Mouse (Mus musculus) adrenal gland, adult 8-10 months (tissue): ENCODE measurements at regions not wholly inside any gene's neighbourhood (a gene's known extent, or its start where the extent isn't known, plus 50 kb on each side); places are given as distances from the start of the nearest gene placed in this dataset.
"Not testable (repeated sequence)": the region's sequence is repeated elsewhere in the genome, so short reads cannot be mapped to it uniquely, and the experiment has no call there.

Experiments
- DNase-seq: peaks from one replicate; pipeline ENCODE4 v3.0.0; 2022

DNA sequence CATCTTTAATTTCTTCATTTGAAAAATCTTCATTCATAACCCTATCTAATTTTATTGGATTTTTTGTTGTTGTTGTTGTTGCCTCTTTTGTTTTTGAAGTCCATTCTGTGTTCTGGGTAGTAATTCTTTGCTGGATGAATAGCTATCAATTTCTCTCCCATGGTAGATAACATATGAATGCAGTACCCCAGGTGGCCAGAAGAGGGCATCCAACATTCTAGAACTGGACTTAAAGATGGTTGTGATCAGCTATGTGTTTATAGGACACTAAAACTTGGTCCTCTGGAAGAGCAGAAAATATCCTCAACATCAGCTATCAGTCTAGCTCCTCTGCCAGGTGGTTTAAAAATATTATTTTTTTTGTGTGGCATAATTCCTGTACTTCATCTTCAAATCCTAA lies 73.0 kb downstream of the Prl2c3 start:
- not testable (repeated sequence) for DNase-seq

DNA sequence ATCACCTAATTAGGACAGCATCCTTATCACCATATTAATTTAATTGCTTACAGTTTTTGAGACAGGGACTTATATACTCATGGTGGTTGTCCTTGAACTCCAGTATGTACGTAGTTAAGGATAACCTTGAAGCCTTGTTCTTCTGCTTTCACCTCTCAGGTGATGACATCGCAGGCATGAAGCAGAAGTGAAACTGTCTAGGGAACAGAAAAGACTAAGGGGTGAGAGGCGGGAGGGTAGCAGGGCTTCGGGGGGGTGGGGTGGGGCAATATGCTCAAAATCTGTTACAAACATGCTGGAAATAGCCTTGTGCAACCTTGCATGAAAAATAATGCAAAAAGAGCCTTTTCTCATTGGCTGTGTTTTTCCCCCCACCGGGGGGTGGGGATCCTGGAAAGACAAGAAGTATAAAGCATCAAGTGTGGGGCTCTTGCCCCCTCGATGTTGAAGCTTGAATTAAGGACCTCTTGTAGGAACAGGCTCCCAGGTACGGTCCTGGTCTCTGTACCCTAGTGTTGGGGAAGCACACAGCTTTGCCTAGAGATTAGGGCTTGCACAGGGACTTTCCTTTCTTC lies 81.8 kb downstream of the Prl2c3 start:
- DNase-seq = not testable (repeated sequence)

DNA sequence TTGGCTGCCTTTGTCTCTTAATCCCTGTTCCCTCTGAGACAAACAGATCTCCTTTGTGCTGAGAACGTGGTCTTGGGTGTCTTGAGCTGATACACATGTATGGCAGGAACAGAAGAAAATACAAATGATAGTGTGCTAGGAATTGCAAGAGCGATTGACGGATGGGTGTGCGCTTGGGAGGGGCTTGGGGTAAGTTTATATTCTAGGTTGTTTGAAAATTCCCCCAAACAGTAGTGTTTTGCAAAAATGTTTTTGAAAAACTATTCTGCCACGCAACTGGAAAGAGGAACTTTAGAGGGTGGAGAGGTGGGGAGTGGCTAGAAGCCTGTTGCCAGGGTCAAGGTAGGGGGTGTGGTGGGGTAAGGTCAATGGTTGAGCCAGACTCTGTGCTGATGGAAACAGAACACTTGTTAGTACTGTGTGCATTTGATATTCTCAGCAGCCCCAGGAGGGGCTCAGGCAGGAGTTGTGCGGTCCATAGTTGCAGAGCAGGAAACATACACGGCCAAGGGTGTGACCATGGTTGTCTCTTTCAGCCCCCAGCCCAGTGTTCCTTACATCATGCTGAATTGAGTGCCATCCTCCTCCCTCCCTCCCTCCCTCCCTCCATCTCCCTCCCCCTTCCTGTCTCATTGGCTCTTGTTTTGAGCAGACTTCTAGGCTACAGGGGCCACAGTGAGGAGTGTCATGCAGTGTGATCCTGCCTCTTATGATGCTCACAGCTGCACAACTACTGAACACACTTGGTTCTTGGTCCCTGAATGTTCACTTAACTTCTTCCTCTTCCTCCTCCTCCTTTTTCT lies 88.2 kb downstream of the Prl2c3 start:
- no peak for DNase-seq

DNA sequence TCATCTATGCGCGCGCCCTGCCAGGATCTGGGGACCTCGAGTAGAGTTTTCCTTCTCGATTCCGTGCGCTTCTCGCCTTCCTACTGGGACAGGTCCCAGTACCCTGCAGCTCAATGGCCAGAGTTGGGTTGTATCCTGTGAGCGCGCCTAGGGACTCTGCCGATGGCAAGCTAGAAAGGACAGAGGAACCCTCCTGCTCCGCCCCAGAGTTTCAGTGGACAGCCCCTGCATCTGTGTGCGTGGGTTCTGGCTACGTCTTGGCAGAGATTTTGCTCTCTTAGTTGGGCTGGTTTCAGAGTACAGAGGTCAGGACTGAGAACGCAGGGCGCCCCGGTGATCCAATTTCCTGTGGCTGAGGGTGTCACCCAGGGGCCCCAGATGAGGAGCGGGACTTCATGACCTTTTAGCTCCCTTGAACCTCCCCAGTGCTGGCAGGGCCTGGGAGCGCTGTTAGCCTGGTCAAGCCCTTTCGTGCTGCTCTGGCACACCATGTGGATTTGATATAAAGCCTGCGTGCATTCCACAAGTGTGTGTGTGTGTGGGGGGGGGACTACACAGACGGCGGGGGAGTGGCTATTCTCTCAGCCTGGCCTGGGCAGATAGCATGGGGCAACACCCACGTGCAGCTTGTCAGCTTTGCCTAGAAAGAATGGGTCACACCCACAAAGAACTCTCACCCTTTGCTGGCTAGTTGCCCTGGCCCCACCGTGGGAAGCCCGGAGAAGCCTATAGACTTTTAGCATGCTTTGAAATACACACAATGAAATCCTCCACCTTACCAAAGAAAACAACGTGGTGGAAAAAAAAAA lies 96.9 kb downstream of the Prl2c3 start:
- not testable (repeated sequence) for DNase-seq

DNA sequence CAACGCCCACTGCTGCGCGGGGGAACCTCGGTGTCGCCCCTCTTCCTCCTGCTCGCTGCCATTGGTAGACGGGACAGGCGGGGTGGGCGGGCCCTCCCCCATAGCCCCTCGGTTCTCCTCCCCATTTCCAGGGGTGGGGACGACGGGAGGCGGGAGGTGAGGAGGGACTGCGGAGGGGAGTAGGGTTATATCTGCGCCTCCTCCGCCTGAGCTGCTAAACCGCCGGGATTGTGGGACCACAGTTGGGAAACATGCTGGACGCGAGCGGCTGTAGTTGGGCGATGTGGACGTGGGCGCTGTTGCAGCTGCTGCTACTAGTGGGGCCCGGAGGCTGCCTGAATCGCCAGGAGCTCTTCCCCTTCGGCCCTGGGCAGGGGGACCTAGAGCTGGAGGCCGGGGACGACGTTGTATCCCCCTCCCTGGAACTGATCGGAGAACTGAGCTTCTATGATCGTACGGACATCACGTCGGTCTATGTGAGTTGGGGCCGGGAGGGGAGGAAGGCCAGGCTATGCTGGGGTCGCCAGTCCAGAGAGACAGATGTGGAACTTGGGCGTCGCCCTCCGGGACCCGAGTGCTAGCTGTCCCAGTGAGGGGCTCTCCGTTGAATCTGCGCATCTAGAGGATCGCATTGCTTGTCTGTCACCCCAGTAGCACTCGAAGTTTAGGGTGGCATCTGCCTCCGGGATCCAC lies 97.6 kb downstream of the Prl2c3 start:
- DNase-seq = peak; percentile 5

DNA sequence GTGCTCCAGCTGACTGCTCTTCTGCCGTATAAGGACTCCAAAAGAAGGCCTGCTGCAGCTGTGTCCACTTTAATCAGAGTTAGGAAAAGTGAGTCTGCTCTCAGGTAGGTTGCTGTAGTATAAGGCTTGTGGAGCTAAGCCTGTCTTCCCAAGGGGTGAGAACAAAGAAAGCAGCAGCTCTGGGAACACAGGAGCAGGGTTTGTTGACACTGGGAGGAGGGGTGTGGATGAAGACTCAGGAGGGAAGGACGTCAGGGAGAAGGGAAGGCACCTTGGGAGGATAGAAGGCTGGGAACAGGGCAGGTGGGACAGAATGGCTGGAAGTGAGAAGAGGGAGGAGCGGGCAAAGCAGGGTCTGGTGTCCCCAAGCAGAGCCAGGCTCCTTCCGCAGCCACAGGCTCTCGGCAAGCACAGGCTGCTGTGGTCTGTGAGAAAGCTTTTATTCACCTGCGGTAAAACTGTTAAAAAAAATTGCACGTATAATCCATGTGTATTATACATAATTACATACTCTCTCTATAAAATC lies 106.2 kb downstream of the Prl2c3 start:
- not testable (repeated sequence) for DNase-seq

DNA sequence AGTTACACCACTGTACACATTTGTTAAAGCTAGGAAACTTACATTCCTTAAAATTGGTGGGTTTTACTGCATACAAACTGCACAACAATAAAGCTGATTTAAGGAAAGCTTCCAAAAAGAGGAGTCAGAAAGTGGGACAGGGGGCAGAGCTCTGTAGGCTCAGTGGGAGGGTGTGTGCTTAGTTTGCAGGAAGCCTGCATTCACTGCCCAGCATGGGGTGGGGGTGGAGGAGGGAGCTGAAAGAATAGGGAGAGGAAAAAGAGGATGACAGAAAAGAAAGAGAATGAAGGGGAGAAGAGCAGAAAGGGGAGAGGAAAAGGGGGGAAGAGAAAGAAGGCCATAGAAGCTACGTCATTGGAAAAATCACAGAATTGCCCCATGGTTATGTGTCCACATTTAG lies 111.1 kb downstream of the Prl2c3 start:
- not testable (repeated sequence) for DNase-seq

DNA sequence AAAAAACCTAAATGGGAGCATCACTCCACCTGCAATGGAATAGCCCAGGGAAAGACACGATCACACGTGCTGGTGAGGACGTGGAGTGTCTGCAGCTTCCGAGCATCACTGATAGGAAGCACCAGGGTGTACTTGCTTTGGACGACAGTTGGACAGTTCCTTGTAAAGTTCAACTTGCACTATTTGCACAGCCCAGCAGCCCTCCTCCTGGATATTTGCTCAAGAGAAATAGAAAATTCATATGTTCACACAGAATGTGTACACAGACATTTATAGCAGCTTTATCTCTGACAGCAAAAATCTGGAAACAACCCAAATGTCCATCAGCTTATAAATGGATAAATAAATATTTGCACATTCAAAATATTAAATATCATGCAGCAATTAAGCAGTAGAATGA lies 111.7 kb downstream of the Prl2c3 start:
- not testable (repeated sequence) for DNase-seq

DNA sequence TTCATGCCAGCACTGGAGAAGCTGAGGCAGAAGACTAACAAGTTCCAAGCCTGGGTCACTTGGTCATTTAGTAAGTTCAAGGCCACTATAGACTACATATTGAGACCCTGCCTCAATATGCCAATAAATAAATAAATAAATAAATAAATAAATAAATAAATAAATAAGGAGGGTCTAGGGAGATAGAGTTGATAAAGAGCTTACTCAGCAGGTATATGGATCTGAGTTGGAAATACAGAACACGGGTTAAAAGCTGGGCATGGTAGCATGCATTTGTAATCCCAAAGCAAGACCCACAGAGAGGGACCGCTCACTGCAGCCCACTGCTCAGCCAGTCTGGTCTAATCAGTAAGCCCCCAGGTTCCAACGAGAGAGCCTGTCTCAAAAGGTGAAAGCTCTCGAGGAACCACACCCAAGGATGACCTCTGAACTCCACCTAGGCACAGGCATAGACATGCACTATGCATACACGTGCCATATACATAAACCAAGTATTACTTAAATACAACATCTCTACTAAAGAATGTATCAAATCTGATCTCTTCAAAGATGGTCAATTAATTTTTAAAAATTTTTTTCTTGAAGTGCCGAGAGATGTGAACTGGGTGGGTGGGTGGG lies 115.4 kb downstream of the Ero1lb start:
- not testable (repeated sequence) for DNase-seq

DNA sequence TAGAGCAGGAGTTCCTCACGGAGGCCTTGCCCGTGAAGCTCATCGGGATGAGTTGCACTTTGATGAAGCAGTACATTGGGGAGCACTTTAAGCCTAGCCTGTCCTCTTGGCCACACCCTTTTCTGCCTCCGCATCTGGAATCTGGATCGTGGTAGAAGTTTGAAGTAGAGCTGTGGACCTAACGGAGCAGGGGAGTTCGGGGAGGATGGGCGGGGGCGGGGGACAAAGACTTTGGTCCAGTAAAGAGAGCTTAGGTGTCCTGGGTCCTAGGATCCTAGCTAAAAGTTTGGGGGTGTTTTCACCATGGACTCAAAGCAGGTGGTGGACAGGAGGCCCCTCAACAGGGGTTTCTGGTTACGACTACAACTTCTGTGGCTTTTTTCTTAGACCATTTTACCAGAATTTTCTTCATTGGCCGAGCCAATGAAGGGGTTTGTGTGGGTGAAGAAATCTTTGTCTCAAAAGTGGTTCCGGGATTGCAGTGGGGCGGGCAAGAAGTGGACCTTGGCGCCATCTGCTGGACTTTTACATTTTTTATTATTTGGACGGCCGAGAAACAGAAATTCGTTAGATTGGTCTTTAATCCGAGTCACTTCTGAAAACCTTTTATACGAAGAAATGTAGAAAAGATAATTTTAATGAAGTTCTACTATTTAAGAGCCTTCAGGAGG lies 114.7 kb downstream of the Ero1lb start:
- peak; percentile 14 for DNase-seq

DNA sequence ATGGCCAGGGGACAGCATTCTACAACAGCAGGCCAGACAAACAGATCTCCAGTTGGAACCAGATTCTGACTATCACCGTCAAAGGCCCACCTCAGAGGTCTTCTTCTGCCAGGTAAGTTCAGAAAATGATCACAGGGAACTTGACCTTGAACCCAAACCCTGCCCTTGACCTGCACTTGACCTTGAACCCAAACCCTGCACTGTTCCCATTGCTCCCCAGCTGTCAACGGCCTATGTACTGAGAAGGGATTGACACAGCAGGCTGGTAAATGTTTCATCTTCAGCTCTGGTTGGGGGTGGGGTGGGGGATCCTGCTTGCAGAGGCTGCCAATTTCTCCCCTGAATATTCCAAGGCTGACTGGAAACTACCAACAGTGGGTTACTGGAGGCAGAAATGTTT lies 111.7 kb downstream of the Ero1lb start:
- no peak for DNase-seq

DNA sequence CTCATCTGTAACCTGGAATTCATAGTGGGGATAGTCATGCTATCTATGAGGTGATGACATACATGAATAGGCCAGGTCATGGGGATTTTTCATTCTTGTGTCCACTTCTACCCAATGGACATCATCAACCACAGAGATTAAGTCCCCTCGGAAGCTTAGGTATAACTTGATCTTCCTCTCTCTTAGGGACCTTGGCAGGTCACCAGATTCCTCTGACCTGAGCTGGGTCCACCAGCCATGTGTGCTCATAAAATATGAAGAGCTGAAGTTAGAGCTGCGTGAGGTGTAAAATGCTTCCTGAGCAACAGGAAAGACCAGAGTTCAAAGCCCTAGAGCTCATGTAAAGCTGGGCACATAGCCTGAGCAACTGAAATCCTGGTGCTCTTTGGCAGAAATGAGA lies 105.3 kb downstream of the Ero1lb start:
- DNase-seq = not testable (repeated sequence)

DNA sequence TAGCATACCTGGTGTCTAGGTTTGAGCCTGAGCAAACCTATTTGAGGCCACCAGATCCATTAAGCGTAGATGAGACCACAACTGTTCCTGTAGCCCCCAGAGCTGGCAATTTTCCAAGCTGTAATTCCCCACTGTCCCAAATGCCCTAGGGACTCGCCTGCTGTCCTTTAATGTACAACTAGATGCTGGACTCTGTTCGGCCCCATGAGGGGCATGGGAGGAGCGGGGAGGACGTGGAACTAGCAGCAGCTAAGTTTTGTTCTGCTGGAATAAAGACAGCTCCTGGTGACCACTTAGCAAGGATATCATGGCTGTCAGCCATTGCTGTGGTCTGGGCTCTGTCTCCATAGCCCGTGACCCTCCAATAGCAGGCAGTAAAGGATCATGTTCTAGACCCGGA lies 103.1 kb downstream of the Ero1lb start:
- not testable (repeated sequence) for DNase-seq

DNA sequence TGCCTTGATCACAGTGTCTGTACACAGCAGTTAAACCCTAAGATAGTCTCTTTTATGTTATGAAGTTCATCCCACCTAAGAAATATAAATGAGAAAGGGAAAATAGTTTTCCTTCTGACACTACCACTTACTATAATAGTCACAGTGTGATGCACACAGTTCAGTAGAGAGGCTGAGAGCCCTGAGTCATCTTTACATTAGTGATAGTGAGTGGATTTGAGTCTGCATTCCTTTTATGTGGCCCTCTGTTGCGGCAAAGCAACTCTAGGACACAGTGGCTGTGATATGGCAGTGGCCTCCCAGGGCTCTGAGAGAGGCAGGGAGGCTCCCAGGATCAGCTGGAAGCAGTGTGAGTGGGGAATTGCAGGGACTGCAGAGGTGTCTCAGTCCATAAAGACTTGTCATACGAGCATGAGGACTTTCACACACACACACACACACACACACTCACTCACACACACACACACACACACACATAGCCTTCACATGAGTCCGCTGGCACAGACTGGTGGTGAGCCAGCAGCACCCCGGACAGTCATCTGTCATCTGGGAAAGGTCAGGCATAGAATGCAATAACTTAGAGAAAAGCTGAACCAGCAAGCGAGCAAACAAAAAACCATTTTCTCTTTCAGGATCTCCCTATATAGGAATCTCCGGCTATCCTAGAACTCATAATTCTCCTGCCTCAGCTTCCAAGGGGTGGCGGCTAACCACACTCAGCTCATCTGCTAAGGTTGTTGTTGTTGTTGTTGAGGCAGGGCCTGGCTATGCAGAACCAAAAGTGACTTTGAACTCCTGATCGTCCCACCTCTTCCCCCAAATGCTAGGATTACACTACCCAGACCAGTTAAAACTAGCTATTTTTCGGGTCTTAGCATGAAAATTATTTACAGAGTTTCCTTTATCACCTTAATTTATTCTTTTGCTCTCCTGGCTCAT lies 102.3 kb downstream of the Ero1lb start:
- peak; percentile 74 for DNase-seq

DNA sequence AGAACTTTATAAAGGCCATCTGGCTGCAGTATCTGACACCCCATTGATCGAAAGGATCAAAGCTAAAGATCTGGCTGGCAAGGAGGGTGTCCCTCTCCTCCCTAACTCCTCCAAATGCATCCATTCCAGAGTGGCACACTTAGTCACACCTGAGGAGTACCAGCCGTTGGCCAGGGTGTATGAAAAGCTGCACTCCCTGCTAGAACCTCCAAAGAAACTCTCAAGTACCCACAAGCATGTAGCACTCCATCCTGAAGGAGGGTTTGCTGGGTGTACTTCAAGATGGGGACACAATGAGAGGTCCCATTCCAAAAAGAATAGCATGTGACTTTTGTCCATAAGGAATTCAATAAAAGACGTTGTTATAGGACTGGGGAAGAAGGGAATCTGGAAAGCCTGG lies 100.4 kb downstream of the Ero1lb start:
- DNase-seq = not testable (repeated sequence)
